Mouse (Mus musculus) natural killer cell, adult 2 months (primary cell): ENCODE data around the gene Dstyk.
"Not testable (repeated sequence)": the region's sequence is repeated elsewhere in the genome, so short reads cannot be mapped to it uniquely, and the experiment has no call there.

ENCODE experiments used
- DNase-seq, 2 experiments: peaks; one replicate each; pipeline ENCODE4 v3.0.0; 2022; ENCODE audit warnings: low spot score in 2 of 2

The Dstyk gene

GRCm38 (mm10) chr1:132436960-132437359 lies 19.6 kb downstream of the Dstyk start:
- no peak for DNase-seq

- DNase-seq = no peak
Observed at GRCm38 (mm10) chr1:132437389-132437788, 20.0 kb downstream of the Dstyk start.

DNA sequence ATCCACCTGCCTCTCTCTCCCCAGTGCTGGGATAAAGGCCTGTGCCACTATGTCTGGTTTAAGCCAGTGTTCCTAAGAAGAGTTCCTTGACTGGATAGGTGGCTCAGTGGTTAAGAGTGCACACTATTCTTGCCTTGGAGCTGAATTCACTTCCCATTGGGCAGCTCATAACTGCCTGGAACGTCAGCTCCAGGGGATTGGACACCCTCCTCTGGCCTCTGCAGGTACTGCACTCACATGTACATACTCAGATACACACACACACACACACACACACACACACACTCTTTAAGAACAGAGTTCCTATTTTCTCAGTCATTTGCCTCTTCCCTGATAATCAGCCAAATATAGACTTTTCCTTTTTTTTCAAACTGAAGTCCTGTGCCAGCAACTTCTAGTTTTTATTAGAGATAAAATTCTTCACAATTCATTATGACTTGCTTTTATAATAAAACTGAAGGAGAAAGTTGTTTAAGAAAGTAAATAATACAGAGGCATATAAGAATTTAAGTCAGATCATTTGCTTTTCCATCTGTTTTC lies 23.6 kb downstream of the Dstyk start:
- DNase-seq = no peak

GRCm38 (mm10) chr1:132449742-132450141 lies 32.4 kb downstream of the Dstyk start:
- DNase-seq = no peak

- no peak for DNase-seq
Observed at GRCm38 (mm10) chr1:132464651-132465050, 47.3 kb downstream of the Dstyk start.

DNA sequence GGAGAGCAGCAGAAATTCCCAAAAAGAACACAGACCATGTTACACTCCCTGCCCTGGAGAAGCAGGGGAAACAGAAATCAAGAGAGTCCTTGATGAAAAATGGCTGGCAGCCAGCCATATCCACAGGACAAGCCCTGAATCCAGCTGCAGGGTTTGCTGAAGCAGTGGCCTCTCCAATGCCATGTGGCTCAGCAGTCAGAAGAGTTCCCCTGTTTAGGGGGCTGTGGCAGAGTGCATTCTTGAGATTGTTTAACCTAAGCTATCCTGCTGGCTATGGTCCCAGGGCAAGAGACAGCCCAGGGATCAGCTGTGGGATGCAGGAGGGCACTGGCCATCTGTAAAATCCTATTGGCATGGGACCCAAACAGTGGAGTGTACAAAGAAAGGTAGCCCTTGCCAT lies 51.6 kb downstream of the Dstyk start:
- no peak for DNase-seq

DNA sequence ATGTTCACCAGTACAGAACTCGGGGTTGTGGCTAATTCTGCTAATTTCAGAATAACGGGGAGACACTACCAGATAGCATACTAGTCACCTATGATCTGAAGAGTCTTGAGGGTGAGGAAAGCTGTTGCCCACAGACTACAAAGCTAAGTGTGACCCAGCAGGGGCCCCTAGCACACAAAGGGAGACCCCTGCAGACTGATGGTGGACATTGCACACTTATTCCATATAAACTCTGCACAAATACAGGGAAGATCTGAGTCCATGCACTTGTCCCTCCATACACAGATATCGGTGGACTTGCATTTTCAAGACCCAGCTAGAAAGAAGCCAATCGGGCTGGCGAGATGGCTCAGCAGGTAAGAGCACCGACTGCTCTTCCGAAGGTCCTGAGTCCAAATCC lies 52.2 kb downstream of the Dstyk start:
- no peak for DNase-seq

DNA sequence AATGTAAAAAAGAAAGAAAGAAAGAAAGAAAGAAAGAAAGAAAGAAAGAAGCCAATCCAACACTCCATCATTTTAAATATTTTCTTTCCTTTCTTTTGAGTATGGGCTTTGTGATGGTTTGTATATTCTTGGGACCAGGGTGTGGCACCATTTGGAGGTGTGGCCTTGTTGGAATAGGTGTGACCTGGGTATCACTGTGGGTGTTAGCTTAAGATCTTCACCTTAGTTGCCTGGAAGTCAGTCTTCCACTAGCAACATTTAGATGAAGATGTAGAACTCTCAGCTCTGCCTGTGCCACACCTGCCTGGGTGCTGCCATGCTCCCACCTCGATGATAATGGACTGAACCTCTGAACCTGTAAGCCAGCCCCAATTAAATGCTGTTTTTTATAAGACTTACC lies 52.7 kb downstream of the Dstyk start:
- not testable (repeated sequence) for DNase-seq

- DNase-seq = no peak
Observed at GRCm38 (mm10) chr1:132471032-132471431, 53.7 kb downstream of the Dstyk start.

- no peak for DNase-seq
Observed at GRCm38 (mm10) chr1:132471499-132471898, 54.1 kb downstream of the Dstyk start.

DNA sequence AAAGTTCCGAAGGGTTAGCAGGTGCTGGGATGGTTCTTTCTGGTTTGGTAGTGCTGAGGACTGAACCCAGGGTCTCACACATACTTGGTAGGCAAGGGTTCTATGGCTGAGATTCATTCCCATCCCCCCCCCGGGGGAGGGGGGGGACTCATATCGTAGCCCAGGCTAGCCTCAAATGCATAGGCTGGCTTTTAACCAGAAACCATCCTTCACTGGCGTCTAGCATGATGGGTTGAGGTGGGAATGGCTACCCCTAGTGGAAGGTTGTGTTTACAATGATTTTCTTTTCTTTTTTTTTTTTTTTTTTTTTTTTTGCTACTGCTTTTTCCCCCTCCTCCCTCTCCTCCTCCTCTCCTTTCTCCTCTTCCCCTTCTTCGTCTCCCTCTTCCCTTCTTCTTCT lies 55.2 kb downstream of the Dstyk start:
- no peak for DNase-seq

DNA sequence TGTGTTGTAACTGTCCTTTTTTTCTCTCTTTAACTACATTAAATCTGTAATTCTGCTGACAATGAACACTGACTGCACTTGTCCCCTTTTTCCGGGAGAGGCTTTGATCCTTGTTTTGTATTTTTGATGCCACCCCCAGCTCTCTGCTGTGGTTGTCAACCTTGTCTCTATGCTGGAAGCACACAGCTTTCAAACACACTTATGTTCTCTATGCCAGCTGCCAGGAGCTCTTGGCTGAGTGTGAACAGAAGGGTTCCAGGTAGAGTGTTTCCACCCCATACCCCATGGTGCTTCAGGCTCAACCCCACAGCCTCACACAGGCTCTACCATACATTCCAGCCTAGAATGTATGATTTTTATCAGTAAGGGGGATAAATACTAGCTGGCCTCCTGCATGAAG lies 57.1 kb downstream of the Dstyk start:
- no peak for DNase-seq

DNA sequence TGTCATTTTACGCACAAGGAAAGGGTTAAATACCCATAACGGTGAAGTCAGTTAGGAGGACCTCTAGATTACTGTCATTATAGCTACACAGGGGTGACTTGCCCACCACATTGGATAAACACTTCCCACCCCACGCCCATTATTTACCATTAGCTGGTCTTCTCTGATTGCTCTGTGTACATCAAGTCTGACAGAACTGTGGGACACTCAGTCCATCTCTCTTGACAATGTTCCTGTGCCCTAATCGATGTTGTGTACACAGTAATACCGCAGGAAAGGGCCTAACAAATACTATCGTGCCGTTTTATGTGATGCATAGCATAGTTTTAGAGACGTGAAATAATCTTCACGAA lies 59.2 kb downstream of the Dstyk start:
- no peak for DNase-seq

GRCm38 (mm10) chr1:132476928-132477691 lies 59.8 kb downstream of the Dstyk start, which contains the start of gene Rbbp5:
Rbbp5 (plus strand) TSS chr1:132477365.
- DNase-seq = peak; percentile 86 to 87

- no peak for DNase-seq
Observed at GRCm38 (mm10) chr1:132479438-132479837, 62.1 kb downstream of the Dstyk start.

DNA sequence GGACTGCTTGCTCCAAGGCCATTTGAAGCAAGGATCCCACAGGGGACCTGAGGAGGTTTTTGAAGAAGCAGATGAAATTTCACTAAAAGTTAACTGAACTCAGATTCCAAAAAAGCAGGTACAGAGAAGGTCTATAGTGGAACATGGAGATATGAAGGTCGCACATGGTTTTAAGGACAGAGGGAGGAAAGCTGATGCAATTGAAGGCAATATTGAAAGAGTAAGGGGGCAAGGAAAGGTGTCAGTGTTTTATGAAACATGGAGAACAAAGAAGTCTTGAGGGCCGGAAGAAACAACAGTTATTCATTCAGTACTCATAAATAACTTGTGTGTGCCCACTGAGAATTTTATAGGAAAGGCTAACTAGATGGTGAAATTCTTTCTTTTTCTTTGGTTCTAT lies 64.3 kb downstream of the Dstyk start:
- DNase-seq = no peak

DNA sequence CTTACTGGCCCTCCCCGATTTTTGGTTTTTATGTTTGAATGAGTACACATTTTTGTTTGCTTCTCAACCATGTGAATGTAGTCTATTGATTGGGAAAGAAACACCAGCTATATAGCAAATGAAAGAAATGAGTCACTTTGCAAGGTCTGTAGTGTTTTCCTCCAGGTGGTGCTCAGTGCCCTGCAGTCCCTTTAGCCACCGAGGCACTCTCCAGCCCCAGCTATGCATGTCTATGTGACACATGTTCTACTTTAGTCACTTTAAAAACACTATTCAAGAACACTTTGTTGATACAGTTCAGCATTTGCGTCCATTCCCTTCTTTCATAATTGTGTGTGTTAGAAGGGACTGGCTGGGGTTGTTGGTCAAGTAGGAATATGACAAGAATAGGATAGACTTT lies 65.9 kb downstream of the Dstyk start:
- no peak for DNase-seq

GRCm38 (mm10) chr1:132483759-132484158 lies 66.4 kb downstream of the Dstyk start:
- DNase-seq = no peak

GRCm38 (mm10) chr1:132500535-132500934 lies 83.2 kb downstream of the Dstyk start:
- DNase-seq = no peak

- no peak for DNase-seq
Observed at GRCm38 (mm10) chr1:132505155-132505554, 87.8 kb downstream of the Dstyk start.

DNA sequence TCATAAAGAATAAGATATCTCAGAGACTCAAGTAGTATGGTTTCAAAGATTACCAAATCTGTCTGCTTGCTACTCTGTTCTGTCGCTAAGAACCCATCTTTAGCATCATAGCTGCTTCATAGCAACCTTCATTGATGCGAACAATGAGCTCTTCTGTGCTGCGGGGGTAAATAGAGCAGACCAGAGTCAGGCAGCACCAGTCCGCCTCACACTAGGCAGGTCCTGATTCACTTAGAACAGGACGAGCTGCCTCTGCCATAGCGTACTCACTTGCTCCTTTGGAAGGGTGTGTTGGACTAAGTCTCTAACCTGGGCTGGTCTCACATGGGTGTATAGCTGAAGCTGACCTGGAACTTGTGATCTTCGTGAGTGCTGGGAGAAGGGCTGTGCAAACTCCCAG lies 88.7 kb downstream of the Dstyk start, which contains the start of gene Tmem81:
Tmem81 (plus strand) TSS at position 173 of the 400 bp plus-strand sequence.
- no peak for DNase-seq

- no peak for DNase-seq
Observed at GRCm38 (mm10) chr1:132506656-132507055, 89.3 kb downstream of the Dstyk start.

- DNase-seq = no peak
Observed at GRCm38 (mm10) chr1:132509771-132510170, 92.4 kb downstream of the Dstyk start.

- no peak for DNase-seq
Observed at GRCm38 (mm10) chr1:132511521-132511920, 94.2 kb downstream of the Dstyk start.
